Mouse (Mus musculus): ENCODE measurements around the gene Vps11.
"Not testable (repeated sequence)": the region's sequence is repeated elsewhere in the genome, so short reads cannot be mapped to it uniquely, and the experiment has no call there.

The Vps11 gene

DNA sequence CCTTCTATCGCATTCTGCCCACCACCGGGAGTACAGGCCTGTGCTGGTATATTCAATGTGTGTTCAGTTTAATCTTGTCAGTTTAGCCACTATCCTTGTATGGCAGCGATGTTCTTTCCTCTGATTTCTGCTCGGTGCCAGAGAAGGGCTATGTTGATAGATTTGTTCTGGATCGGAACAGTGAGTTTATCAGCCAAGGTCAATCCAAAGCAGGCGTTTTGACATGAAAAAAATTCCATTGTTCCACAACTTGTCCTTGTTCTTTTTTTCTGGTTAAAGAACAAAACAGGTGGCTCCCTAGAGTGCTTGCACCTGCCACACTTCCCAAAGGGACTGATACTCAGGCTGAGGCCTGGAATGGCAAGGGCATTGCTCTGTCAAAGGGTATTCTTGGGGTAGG, 14.7 kb upstream of the Vps11 start:
- DNase-seq (ENCODE audit: low spot score in 2 of 2): no peak

GRCm38 (mm10) chr9:44373386-44373785, 11.9 kb upstream of the Vps11 start:
- no peak for DNase-seq (ENCODE audit: low spot score in 2 of 2)

GRCm38 (mm10) chr9:44364480-44364879, 3.0 kb upstream of the Vps11 start:
- DNase-seq (ENCODE audit: low spot score in 2 of 2): peak in 1 of 2 experiments; percentile 59

GRCm38 (mm10) chr9:44361931-44362330, 461 bp upstream of the Vps11 start:
- not testable (repeated sequence) for DNase-seq (ENCODE audit: low spot score in 2 of 2)

GRCm38 (mm10) chr9:44357207-44357606, 4.3 kb downstream of the Vps11 start:
- DNase-seq (ENCODE audit: low spot score in 2 of 2): peak in 1 of 2 experiments; percentile 60

GRCm38 (mm10) chr9:44353142-44353541, 8.3 kb downstream of the Vps11 start:
- DNase-seq (ENCODE audit: low spot score in 2 of 2): no peak

GRCm38 (mm10) chr9:44352337-44352736, 9.1 kb downstream of the Vps11 start:
- no peak for DNase-seq (ENCODE audit: low spot score in 2 of 2)

DNA sequence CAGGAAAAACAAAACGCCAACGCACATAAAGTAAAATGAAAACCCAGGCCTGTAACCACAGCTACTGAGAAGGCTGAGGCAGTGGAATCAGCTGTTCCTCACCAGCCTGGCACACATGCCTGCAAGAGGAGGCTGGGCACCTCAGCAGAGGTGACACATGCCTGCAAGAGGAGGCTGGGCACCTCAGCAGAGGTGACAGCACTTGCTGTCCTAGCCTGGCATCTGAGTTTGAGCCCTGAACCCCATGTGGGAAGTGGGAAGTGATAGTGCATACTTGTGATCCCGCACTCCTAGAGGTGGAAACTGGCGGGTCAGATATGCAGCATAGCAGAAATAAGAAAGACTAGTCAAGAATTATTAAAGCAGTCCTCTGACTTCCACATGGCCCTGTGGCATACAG, 10.1 kb downstream of the Vps11 start:
- no peak for DNase-seq (ENCODE audit: low spot score in 2 of 2)

DNA sequence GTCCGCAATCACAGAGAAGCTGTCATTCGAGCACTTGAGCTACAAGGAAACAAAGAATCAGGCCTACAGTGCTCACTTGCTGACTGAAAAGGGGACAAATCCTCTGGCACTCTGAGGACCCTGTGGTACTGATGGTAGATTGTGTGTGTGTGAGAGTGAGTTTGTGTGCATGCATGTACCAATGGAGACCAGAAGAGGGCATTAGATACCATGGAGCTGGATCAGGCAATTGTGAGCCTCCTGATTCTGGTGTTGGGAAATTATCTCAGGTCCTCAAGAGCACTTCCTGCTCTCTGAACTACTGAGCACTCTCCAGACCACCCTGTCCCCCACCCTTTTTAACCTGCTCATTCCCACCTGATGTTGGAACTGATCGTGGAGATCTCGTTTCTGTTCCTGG, 12.9 kb downstream of the Vps11 start:
- DNase-seq (ENCODE audit: low spot score in 2 of 2): no peak

DNA sequence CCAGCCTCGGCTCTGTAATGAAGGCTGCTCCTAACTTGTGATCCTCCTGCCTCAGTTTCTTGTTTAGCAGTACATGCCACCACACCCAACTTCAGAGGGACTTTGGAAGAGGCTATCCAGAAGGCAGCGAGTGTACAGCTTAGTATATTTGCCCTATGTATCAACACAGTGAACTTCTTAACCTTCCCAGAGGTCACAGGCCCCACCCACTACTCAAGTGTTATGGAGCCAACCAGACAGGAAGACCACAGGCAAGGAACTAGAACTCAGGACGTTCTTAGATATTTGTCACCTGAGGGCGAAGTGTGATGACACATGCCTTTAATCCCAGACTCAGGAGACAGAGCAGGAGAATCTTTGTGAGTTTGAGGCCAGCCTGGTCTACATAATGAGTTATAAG, 13.8 kb downstream of the Vps11 start:
- DNase-seq (ENCODE audit: low spot score in 2 of 2): no peak

DNA sequence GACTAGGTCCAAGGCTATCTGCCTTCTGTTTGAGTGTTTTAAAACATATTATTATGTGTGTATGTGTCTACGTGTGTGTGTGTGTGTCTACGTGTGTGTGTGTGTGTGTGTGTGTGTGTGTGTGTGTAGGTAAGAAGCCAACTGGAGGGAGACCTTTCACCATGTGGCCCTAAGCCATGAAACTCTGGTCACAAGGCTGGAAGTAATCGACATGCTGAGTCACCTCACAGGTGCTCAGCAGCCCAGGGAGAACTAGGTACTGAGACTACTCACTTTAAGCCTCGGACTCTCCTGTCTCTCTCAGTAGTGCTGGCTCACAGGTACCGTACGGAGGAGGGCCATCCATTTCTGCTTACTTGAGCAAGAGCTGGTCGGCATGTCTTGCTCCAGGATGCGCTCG, 14.3 kb downstream of the Vps11 start:
- no peak for DNase-seq (ENCODE audit: low spot score in 2 of 2)

DNA sequence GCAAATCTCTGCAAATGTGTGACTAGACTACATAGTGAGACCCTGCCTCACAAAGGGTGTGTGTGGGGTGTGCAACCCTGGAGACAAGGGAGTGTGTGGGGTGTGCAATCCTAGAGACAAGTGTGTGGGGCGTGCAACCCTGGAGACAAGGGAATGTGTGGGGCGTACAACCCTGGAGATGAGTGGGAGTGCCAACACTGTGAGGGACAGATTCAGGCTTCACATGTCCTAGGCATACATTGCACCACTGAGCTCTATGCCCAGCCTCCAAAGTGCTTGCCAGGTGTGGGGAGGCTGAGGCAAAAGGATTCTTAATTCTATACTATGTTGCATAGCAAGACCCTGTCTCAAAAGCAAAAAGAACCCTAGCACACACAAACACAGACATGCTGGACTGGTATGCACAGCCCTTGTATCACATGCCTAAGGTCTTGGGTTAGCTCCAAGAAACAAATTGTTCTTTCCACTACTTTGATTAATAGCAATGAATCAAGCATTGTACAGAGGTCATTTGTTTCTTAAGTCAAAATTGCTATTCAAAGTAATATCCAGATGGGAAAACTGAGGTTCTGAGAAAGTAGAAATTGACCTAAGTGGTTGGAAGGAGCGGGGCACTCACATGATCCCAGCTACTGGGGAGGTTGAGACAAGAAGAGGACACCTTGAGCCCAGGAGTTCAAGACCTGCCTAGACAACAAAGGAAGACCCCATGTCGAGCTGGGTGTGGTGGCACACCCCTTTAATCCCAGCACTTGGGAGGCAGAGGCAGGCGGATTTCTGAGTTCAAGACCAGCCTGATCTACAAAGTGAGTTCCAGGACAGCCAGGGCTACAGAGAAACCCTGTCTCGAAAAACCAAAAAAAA, 15.7 kb downstream of the Vps11 start:
- DNase-seq (ENCODE audit: low spot score in 2 of 2): no peak

DNA sequence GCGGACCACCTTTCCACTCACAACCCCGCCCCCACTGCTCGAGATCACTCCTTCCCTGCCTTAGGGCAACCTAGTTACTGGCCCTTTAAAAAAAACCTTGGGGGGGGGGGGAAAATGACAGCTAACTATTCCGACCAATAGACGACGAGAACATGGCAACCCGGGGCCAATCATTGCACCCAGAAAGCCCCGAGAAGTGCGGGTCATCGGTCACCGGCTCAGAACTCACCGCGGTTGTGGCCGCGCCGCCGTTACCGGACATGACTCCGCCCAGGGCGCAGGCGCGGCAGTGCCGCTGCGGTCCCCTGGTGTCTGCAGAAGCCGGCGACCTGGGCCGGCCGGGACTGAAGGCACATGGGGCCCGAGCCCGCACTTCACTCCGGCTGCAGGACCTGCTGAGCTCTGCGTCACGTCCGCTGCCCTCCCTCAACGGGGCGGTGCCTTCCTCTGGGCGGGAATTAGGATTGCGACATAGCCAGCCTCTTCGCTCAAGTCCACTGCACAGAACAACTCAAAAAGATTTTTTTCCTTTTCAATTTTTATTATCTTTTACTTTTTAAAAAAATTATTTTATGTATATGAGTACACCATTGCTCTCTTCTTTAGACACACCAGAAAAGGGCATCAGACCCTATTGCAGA, 17.6 kb downstream of the Vps11 start, which contains the start of gene Hmbs:
Gene Hmbs, minus strand, starts transcription at position 448 of the 641 bp plus-strand sequence.
- peak; percentile 93 to 94 for DNase-seq (ENCODE audit: low spot score in 2 of 2)

- DNase-seq (ENCODE audit: low spot score in 2 of 2): peak; percentile 72 to 80
Observed at GRCm38 (mm10) chr9:44343290-44343689, 18.2 kb downstream of the Vps11 start.

DNA sequence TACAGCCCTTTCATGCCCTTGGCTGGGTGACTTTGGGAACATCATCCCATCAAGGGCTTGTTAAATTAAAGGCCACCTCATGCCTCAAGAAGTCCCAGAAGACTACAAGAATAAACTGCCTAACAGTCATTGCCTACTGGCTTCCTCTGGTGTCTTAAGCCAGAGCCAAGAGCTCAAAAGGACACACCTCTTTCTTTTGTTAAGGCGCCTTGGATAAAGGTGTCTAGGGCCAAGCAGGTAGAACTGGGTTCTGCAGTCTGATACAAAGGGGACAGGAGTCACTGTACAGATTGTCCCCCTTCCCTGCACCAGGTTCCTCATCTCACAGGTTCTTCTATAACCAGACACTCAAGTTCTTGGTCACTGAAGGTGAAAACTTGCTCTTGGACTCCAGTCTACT, 18.9 kb downstream of the Vps11 start:
- no peak for DNase-seq (ENCODE audit: low spot score in 2 of 2)

- peak; percentile 84 to 90 for DNase-seq (ENCODE audit: low spot score in 2 of 2)
Observed at GRCm38 (mm10) chr9:44342173-44342572, 19.3 kb downstream of the Vps11 start.

GRCm38 (mm10) chr9:44341487-44341886, 20.0 kb downstream of the Vps11 start:
- peak in 1 of 2 experiments; percentile 49 for DNase-seq (ENCODE audit: low spot score in 2 of 2)

DNA sequence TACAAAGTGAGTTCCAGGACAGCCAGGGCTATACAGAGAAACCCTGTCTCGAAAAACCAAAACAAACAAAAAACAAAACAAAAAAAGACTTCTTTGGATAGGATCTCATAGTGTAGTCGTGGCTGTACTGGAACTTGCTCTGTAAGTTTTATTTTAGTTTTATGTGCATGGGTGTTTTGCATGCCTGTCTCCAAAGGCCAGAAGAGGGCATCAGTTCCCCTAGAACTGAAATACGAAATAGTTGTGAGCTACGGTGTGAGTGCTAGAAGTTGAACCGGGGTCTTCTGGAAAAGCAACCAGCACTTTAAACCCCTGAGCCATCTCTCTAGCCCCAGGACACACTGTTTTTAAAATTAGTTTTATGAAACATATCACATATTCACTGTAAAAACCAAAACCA, 22.9 kb downstream of the Vps11 start:
- DNase-seq (ENCODE audit: low spot score in 2 of 2): no peak

DNA sequence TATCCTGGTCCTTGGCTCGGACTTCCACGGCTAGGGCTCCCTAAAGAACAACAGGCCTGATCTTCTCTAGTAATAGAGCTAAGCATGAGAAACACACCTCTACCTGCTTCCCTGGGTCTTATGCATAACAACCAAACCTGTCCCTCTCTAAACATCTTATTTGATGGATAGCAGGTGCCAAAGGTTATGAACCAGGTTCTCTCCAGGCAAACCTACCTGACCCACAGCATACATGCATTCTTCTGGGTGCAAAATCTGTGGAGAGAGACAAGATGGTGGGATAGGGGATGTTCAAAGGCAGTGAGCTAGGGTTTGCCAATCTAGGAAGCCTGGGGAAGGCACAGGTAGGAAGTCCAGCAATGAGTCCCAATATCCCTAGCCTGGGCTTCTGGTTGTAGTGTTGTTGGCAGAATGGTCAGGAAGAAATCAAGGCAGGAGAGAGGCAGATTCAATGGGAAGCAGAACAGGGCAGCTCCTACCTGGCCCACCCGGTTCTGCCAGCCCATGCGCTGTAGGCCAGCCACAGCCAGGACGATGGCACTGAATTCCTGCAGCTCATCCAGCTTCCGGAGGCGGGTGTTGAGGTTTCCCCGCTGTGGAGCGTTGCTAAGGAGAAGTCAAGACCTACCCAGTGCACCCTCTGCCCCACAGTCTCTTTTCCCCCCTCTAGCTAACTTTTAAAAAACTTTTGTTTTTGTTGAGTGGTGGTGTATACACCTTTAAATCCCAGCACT, 23.9 kb downstream of the Vps11 start:
- peak; percentile 40 to 42 for DNase-seq (ENCODE audit: low spot score in 2 of 2)

- peak; percentile 35 to 47 for DNase-seq (ENCODE audit: low spot score in 2 of 2)
Observed at GRCm38 (mm10) chr9:44336964-44337363, 24.5 kb downstream of the Vps11 start.

DNA sequence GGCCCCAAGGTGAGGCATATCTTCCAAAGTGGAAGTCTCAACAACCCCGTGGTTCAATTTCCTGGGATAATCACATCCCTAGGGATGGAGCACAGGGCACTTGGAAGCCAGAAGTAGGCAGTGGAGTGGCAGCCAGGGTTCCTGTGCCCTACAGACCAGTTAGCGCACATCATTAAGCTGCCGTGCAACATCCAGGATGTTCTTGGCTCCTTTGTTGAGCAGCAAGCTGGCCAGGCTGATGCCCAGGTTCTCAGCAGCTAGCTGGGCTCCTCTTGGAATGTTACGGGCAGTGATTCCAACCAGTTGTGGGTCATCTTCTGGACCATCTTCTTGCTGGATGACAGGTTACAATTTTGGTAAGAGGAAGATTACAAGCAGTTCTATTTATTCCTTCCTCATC, 25.0 kb downstream of the Vps11 start:
- peak; percentile 43 to 46 for DNase-seq (ENCODE audit: low spot score in 2 of 2)

DNA sequence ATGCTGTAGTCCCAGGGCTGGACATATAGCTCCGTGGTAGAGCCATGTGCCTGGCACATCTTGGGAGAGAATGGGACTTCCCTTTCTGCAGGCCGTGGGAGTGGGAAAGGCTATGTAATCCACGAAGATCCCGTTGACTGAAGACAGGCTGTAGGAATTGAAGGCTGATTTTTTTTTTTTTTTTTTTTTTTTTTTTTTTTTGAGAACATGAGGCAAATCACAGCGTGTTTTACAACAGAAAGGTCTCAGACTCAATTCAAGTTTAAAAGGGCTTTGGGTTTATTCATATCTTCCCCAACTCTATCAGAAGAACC, 25.4 kb downstream of the Vps11 start:
- DNase-seq (ENCODE audit: low spot score in 2 of 2): peak in 1 of 2 experiments; percentile 42
